Mouse (Mus musculus) olfactory bulb, adult 2 months (tissue): ENCODE results near the gene Vwa2.

ENCODE experiments used
- CTCF ChIP-seq: fragments of 200-500 bp; IDR thresholded peaks from 2 replicates; pipeline ENCODE4 v1.5.1; 2012; ENCODE audit warnings: low read depth, mild to moderate bottlenecking, low read length, moderate library complexity; ENCODE audit not compliant: insufficient read depth
- POLR2A ChIP-seq: fragments of 200-500 bp; IDR thresholded peaks from 2 replicates; pipeline ENCODE4 v1.6.1; 2012; ENCODE audit warnings: mild to moderate bottlenecking, low read depth, low read length, moderate library complexity; ENCODE audit not compliant: insufficient read depth

DNA sequence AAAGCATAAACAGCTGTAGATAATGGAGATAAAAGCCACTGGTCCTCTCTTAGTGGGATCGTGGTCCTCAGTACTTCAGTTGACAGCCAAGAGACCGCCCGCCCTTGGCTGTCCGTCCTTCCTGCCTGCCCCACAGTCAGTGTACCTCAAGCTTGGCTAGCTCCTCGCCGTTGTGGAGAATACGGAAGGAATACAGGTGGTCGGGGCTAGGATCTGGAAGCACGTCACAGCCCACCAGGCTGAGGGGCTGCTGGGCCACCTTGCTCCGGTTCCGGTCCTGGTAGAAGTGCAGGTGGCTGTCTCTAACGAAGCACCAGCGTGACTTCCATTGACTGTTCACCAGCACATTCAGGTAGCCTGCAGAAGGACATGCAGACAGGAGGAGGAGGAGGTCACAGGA is 46.2 kb downstream of the Vwa2 start:
- TF ChIP-seq POLR2A (no peak), CTCF (no peak)
